Mouse (Mus musculus): Measurements from ENCODE around the gene Npas4. TPM values are rescaled to one million over a fixed set of nuclear protein-coding genes. Genes with fewer than 3 reads are reported as not detected.
A peak's percentile ranks its signal among the peaks of the same experiment; 100 is the strongest.

Gene Npas4
- 0.83 TPM in 1 of 2 replicates, not detected in the other for total RNA-seq (2014; fragmentation: Nextera tagmentation)
- 0.05 and 0.06 TPM in 2 replicates for total RNA-seq (2017)
- polyA plus RNA-seq (2012): not detected in 2 replicates

DNA sequence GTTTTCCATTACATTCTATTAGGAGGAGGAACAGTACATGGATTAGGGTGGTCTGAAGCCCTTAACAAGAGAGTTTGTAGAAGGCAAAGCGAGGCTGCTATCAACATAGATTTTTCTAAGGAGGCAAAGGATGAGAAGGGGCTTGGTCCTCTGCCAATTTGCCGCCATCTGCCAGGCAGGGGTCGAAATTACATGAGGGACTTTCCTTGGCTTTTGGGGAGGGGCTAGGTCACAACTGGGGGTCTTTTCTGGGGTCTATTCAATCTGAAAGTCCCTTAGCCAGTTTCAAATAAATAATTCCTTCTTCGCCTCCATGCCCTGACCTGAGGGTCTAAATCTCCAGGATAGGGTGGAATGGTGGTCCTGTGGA, at the start of gene Npas4:
Gene Npas4 (minus strand): TSS at position 61 of the 370 bp plus-strand sequence.
- no peak within 1 kb of the TSS for H3K4me3 ChIP-seq (ENCODE audit: low read depth, low read length)
- no peak for DNase-seq (ENCODE audit: low spot score)
- no peaks in the 10 kb centered on the region for H3K36me3 ChIP-seq (replicated peaks)
- no peak for TF ChIP-seq TAL1 (conservative IDR thresholded peaks at IDR 0.05; ENCODE audit: low read depth, low read length)
- TF ChIP-seq CTCF (IDR thresholded peaks at IDR 0.05; ENCODE audit: low read depth, low read length): no peak
- no peak for TF ChIP-seq POLR2AphosphoS5 (IDR thresholded peaks at IDR 0.05; ENCODE audit: insufficient replicate concordance, low read depth, low read length)
- no peak for TF ChIP-seq GATA1 (IDR thresholded peaks at IDR 0.05; ENCODE audit: borderline replicate concordance, low read length)
- TF ChIP-seq GATA2 (IDR thresholded peaks at IDR 0.05; ENCODE audit: borderline replicate concordance, low read depth, low read length): no peak
- H3K9me3 ChIP-seq (replicated peaks): 0 out of 2 replicates have a peak, but pooled peaks cover 3% of the 10 kb centered on the region
- peaks cover 3% of the 10 kb centered on the region; the same call in 1 of the 2 replicates for H3K27me3 ChIP-seq (ENCODE audit: insufficient read depth, low read length)
- no peaks in the 10 kb centered on the region for H3K4me1 ChIP-seq (ENCODE audit: insufficient read depth, low read depth, low read length)
- ATAC-seq (ENCODE audit: extremely low read depth, insufficient number of reproducible peaks, low FRiP score, poor library complexity, severe bottlenecking): no peak

DNA sequence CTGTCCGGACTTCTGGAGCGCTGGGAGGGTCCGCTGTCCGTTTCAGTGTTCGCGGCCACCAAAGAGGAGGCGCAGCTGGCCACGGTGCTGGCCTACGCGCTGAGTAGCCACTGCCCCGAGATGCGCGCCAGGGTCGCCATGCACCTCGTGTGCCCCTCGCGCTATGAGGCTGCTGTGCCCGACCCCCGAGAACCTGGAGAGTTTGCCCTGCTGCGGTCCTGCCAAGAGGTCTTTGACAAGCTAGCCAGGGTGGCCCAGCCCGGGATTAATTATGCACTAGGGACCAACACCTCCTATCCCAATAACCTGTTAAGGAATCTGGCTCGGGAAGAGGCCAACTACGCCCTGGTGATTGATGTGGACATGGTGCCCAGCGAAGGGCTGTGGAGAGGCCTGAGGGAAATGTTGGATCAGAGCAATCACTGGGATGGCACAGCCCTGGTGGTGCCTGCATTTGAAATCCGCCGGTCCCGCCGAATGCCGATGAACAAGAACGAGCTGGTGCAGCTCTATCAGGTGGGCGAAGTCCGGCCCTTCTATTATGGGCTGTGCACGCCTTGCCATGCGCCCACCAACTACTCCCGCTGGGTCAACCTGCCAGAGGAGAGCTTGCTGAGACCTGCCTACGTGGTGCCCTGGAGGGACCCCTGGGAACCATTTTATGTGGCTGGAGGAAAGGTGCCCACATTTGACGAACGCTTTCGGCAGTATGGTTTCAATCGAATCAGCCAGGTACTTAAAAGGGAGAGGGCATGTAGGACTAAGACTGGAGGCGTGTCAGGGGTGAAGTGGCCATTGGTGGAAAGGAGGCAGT, 49.4 kb upstream of the Npas4 start:
- Histone ChIP-seq H3K36me3 (replicated peaks) (peaks cover 23% of the 10 kb centered on the region), H3K4me1 (ENCODE audit: insufficient read depth, low read depth, low read length) (peaks cover 53% of the 10 kb centered on the region), H3K27me3 (ENCODE audit: insufficient read depth, low read length) (no peaks in the 10 kb centered on the region), H3K9me3 (replicated peaks) (no peaks in the 10 kb centered on the region), H3K4me3 (ENCODE audit: low read depth, low read length) (peak overlapping the region; percentile 91)
- no peak for DNase-seq (ENCODE audit: low spot score)
- ATAC-seq (ENCODE audit: extremely low read depth, insufficient number of reproducible peaks, low FRiP score, poor library complexity, severe bottlenecking): no peak
- no peak for TF ChIP-seq GATA1 (IDR thresholded peaks at IDR 0.05; ENCODE audit: borderline replicate concordance, low read length)
- no peak for TF ChIP-seq CTCF (IDR thresholded peaks at IDR 0.05; ENCODE audit: low read depth, low read length)
- TF ChIP-seq GATA2 (IDR thresholded peaks at IDR 0.05; ENCODE audit: borderline replicate concordance, low read depth, low read length): no peak
- no peak for TF ChIP-seq POLR2AphosphoS5 (IDR thresholded peaks at IDR 0.05; ENCODE audit: insufficient replicate concordance, low read depth, low read length)
- no peak for TF ChIP-seq TAL1 (conservative IDR thresholded peaks at IDR 0.05; ENCODE audit: low read depth, low read length)

DNA sequence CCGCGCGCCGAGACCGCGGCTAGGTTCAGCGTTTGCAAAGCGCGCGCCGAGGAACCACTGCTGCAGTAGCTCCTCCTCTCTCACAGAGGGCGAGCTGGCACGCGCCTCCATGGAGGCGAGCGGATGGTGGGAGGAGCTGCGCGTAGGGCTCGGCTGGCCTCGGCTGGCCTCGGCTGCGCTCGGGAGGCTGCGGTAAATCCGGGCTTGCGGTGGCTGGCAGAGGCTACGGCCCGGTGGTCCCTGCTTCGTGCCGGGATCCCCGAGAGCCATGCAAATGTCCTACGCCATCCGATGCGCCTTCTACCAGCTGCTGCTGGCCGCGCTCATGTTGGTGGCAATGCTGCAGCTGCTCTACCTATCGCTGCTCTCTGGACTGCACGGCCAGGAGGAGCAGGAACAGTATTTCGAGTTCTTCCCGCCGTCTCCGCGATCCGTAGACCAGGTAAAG, 48.6 kb upstream of the Npas4 start, which contains the start of the genes B4gat1 and AC124502.3:
Gene B4gat1 (plus strand): TSS at position 118 of the 448 bp plus-strand sequence.
Gene AC124502.3 (plus strand): TSS at position 183 of the 448 bp plus-strand sequence.
- peak within 1 kb of the TSS; percentile 91 for H3K4me3 ChIP-seq (ENCODE audit: low read depth, low read length)
- no peak for TF ChIP-seq POLR2AphosphoS5 (IDR thresholded peaks at IDR 0.05; ENCODE audit: insufficient replicate concordance, low read depth, low read length)
- no peak for TF ChIP-seq GATA1 (IDR thresholded peaks at IDR 0.05; ENCODE audit: borderline replicate concordance, low read length)
- no peak for TF ChIP-seq CTCF (IDR thresholded peaks at IDR 0.05; ENCODE audit: low read depth, low read length)
- TF ChIP-seq GATA2 (IDR thresholded peaks at IDR 0.05; ENCODE audit: borderline replicate concordance, low read depth, low read length): no peak
- TF ChIP-seq TAL1 (conservative IDR thresholded peaks at IDR 0.05; ENCODE audit: low read depth, low read length): no peak
- peaks cover 53% of the 10 kb centered on the region for H3K4me1 ChIP-seq (ENCODE audit: insufficient read depth, low read depth, low read length)

DNA sequence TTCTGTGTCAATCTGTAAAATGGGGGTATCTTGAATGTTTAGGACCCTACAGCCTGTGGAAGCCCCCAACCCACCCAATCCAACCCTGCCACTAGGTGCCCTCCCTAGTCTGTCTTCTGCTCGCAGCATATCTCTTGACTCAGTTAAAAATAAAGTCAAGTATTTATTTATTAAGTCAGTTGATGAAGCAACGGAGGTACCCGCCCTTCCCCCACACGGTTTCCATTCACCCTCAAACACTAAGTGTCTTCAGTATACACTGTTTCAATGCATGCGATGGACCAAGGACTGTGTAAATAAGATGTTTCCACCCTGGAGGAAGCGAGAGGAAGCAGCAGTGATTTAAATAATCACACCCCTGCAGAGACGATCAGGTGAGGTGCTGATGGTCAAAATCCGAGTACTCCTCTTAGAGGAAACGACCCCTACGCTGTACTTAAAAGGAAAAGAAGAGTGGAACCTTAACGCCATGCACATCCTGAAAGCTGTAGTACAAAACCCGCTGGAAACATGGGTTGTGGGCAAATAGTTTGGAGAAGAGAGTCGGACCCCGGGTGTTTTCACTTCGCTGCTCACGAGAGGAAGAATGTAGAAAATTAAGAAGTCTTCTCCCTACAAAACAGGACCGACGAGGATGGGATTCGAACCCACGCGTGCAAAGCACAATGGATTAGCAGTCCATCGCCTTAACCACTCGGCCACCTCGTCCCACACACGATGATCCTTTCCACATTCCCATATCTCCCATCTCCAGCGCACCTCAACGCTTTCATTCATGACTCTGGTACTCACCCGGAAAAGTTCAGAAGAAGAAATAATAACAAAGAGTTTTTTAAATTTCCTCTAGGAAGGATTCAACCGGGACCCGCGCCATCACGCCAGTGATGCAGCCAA, 47.8 kb upstream of the Npas4 start:
- Histone ChIP-seq H3K27me3 (ENCODE audit: insufficient read depth, low read length) (no peaks in the 10 kb centered on the region), H3K4me3 (ENCODE audit: low read depth, low read length) (peak overlapping the region; percentile 91), H3K4me1 (ENCODE audit: insufficient read depth, low read depth, low read length) (peaks cover 53% of the 10 kb centered on the region), H3K36me3 (replicated peaks) (peaks cover 9% of the 10 kb centered on the region), H3K9me3 (replicated peaks) (no peaks in the 10 kb centered on the region)
- DNase-seq (ENCODE audit: low spot score): no peak
- TF ChIP-seq CTCF (IDR thresholded peaks at IDR 0.05; ENCODE audit: low read depth, low read length) (no peak), GATA2 (IDR thresholded peaks at IDR 0.05; ENCODE audit: borderline replicate concordance, low read depth, low read length) (no peak), GATA1 (IDR thresholded peaks at IDR 0.05; ENCODE audit: borderline replicate concordance, low read length) (no peak), TAL1 (conservative IDR thresholded peaks at IDR 0.05; ENCODE audit: low read depth, low read length) (no peak), POLR2AphosphoS5 (IDR thresholded peaks at IDR 0.05; ENCODE audit: insufficient replicate concordance, low read depth, low read length) (no peak)
- ATAC-seq (ENCODE audit: extremely low read depth, insufficient number of reproducible peaks, low FRiP score, poor library complexity, severe bottlenecking): no peak

More for the DNA sequence above, 48.6 kb upstream of the Npas4 start, which contains the start of the genes B4gat1 and AC124502.3:
- no peaks in the 10 kb centered on the region for H3K9me3 ChIP-seq (replicated peaks)
- no peaks in the 10 kb centered on the region for H3K27me3 ChIP-seq (ENCODE audit: insufficient read depth, low read length)
- ATAC-seq (ENCODE audit: extremely low read depth, insufficient number of reproducible peaks, low FRiP score, poor library complexity, severe bottlenecking): peak; percentile 59; the same call in 1 of the 2 replicates
- peaks cover 15% of the 10 kb centered on the region for H3K36me3 ChIP-seq (replicated peaks)
- peak; percentile 92 for DNase-seq (ENCODE audit: low spot score)

DNA sequence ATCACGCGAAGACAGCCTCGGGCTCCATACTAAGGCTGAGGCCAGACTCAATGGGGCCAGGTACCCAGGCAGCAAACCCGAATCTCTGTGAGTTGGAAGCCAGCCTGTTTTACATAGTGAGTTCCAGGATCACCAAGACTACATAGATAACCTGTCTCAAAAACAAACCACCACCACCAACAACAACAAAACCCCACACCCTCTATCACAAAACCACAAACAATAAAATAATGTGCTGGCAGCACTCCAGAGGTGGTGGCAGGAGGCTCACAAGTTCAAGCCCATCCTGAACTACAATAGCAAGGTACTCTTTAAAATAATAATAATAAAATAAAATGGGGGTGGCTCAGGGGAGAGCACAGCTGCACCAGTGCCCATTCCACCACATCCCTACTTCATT, 46.5 kb upstream of the Npas4 start:
- Histone ChIP-seq H3K9me3 (replicated peaks) (no peaks in the 10 kb centered on the region), H3K4me3 (ENCODE audit: low read depth, low read length) (no peak overlapping the region), H3K36me3 (replicated peaks) (peaks cover 7% of the 10 kb centered on the region), H3K4me1 (ENCODE audit: insufficient read depth, low read depth, low read length) (peaks cover 41% of the 10 kb centered on the region), H3K27me3 (ENCODE audit: insufficient read depth, low read length) (no peaks in the 10 kb centered on the region)
- DNase-seq (ENCODE audit: low spot score) (no peak), ATAC-seq (ENCODE audit: extremely low read depth, insufficient number of reproducible peaks, low FRiP score, poor library complexity, severe bottlenecking) (no peak)
- no peak for TF ChIP-seq GATA2 (IDR thresholded peaks at IDR 0.05; ENCODE audit: borderline replicate concordance, low read depth, low read length)
- TF ChIP-seq TAL1 (conservative IDR thresholded peaks at IDR 0.05; ENCODE audit: low read depth, low read length): no peak
- no peak for TF ChIP-seq CTCF (IDR thresholded peaks at IDR 0.05; ENCODE audit: low read depth, low read length)
- TF ChIP-seq GATA1 (IDR thresholded peaks at IDR 0.05; ENCODE audit: borderline replicate concordance, low read length): no peak
- TF ChIP-seq POLR2AphosphoS5 (IDR thresholded peaks at IDR 0.05; ENCODE audit: insufficient replicate concordance, low read depth, low read length): no peak
